In the genomic region with DNA sequence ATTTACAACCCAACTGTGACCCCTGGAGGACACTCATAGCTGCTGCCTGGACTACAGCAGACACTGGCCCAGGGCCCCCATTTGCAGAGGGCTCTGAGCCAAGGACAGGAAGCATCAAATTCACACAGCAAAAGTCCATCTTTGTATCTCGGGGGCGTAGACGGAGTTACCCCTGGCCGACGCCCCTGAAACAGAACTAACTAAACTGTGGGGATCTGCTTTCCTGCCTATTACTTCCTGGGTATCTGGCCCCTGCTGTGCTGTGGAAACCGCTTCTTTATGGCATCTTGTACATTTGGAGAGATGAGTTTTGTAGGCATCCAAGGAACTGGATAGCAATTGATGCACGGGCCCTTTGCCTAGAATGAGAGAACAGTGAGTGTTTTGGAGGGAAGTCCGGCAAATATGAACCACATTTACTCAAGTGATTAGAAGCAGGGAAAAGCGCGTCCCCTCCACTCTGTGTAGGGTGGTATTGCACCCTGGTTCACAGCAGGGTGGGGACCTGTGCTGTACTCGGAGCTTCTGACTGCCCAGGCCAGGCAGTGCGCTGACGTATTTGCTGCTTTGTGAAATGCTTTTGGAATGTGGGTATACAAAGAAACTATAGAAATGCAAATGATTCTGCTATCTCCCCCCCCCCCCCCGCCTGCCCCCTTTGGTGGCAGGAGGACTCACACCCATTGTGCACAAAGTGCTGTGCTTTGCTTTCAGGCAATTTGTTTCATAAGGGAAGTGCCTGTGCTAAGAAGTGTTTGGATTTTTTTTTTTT, we compare ENCODE assay signal across 8 mouse cellular contexts.
DNase-seq lines count a peak whose midpoint lies in the region; ATAC-seq and TF ChIP-seq lines count a peak whose summit lies in the region.
"Had no signal": no experiment of that assay in that cellular context is flagged by ENCODE, and none has a peak within 500 bp of the region (broad histone marks: within the 10 kb centered on the region; RNA-seq: fewer than 3 reads in every experiment).

No protein-coding gene starts in this region.

- no peak overlapping the region for H3K9ac ChIP-seq in limb, embryonic 13.5 days
- H3K9ac ChIP-seq in midbrain, postnatal 0 days (replicated peaks; ENCODE audit: low read length, poor library complexity, severe bottlenecking): no peak overlapping the region

- WGBS in limb, embryonic 13.5 days: 13% methylated on average over 14 of the region's 14 CpGs
- WGBS in midbrain, postnatal 0 days: 13% methylated on average over 14 of the region's 14 CpGs

- 0 out of 2 replicates have a peak, but pooled peaks cover 7% of the 10 kb centered on the region for H3K27me3 ChIP-seq in limb, embryonic 13.5 days
- H3K27me3 ChIP-seq in midbrain, postnatal 0 days (ENCODE audit: insufficient read depth, low read length): no peaks in the 10 kb centered on the region

- peaks cover 13% of the 10 kb centered on the region for H3K4me1 ChIP-seq in limb, embryonic 13.5 days
- peaks cover 12% of the 10 kb centered on the region for H3K4me1 ChIP-seq in midbrain, postnatal 0 days (ENCODE audit: insufficient read depth, low read length)

- peak overlapping the region; percentile 52 for H3K4me2 ChIP-seq in limb, embryonic 13.5 days (replicated peaks)
- H3K4me2 ChIP-seq in midbrain, postnatal 0 days (ENCODE audit: low read depth, low read length, poor library complexity, severe bottlenecking): peak overlapping the region; percentile 23

- peak; percentile 71 for TF ChIP-seq CTCF in midbrain, postnatal 0 days (IDR thresholded peaks at IDR 0.05)

- H3K9me3 ChIP-seq in limb, embryonic 13.5 days: no peaks in the 10 kb centered on the region
- no peaks in the 10 kb centered on the region for H3K9me3 ChIP-seq in midbrain, postnatal 0 days (ENCODE audit: low read length)

- H3K36me3 ChIP-seq in limb, embryonic 13.5 days: no peaks in the 10 kb centered on the region
- no peaks in the 10 kb centered on the region for H3K36me3 ChIP-seq in midbrain, postnatal 0 days (ENCODE audit: insufficient read depth, low read length)

- DNase-seq in adrenal gland, postnatal 25 days: peak; percentile 25
- DNase-seq in embryo, embryonic 9.5 days (ENCODE audit: extremely low spot score): peak; percentile 75
- DNase-seq in heart, adult 18-20 months: peak; percentile 57 to 59
- DNase-seq in kidney, adult 11 months: peak; percentile 30
- peak; percentile 89 for DNase-seq in midbrain, postnatal 0 days (ENCODE audit: low spot score)
- peak; percentile 28 for DNase-seq in urinary bladder, postnatal 25 days (ENCODE audit: low spot score)

- peak overlapping the region; percentile 12; the same call in 1 of the 2 replicates for H3K4me3 ChIP-seq in limb, embryonic 13.5 days
- peak overlapping the region; percentile 5; the same call in 1 of the 2 replicates for H3K4me3 ChIP-seq in midbrain, postnatal 0 days (ENCODE audit: low read depth, low read length)
- H3K4me3 ChIP-seq: erythroblast, embryonic 14.5 days had no signal

- ATAC-seq in limb, embryonic 13.5 days (ENCODE audit: low FRiP score, low read depth): peak; percentile 77; the same call in 1 of the 2 replicates
- peak; percentile 86 for ATAC-seq in midbrain, postnatal 0 days (ENCODE audit: low FRiP score)

- H3K27ac ChIP-seq in limb, embryonic 13.5 days: no peak overlapping the region
- H3K27ac ChIP-seq in midbrain, postnatal 0 days (ENCODE audit: low read depth, low read length): peak overlapping the region; percentile 59

Comparison
In these comparisons a context has a peak if more than half of its experiments do, and no peak if none do; other contexts are left out.
1. DNase-seq: peak in every context shown above with its lines; median percentile 89 in midbrain, postnatal 0 days; 75 in embryo, embryonic 9.5 days; 58 in heart, adult 18-20 months; 30 in kidney, adult 11 months; 28 in urinary bladder, postnatal 25 days; 25 in adrenal gland, postnatal 25 days.